Mouse (Mus musculus) pancreas, adult 10 weeks (tissue): ENCODE measurements around the gene Grem1. TPM values are rescaled to one million over a fixed set of nuclear protein-coding genes. Genes with fewer than 3 reads are reported as not detected.

Source experiments
- polyA plus RNA-seq: library from polyadenylated mRNA; stranded (reverse); fragments of 350-450 nt; fragmentation: Illumina TruSeq; extraction: RNeasy Lipid Tissue Mini Kit (QIAGEN cat#74804); gene quantifications from one replicate; pipeline ENCODE4 v1.2.3, GENCODE M21; 2015; ENCODE audit warnings: low read depth, low replicate concordance; ENCODE audit not compliant: insufficient read depth

The Grem1 gene
- 0.18 TPM for polyA plus RNA-seq

DNA sequence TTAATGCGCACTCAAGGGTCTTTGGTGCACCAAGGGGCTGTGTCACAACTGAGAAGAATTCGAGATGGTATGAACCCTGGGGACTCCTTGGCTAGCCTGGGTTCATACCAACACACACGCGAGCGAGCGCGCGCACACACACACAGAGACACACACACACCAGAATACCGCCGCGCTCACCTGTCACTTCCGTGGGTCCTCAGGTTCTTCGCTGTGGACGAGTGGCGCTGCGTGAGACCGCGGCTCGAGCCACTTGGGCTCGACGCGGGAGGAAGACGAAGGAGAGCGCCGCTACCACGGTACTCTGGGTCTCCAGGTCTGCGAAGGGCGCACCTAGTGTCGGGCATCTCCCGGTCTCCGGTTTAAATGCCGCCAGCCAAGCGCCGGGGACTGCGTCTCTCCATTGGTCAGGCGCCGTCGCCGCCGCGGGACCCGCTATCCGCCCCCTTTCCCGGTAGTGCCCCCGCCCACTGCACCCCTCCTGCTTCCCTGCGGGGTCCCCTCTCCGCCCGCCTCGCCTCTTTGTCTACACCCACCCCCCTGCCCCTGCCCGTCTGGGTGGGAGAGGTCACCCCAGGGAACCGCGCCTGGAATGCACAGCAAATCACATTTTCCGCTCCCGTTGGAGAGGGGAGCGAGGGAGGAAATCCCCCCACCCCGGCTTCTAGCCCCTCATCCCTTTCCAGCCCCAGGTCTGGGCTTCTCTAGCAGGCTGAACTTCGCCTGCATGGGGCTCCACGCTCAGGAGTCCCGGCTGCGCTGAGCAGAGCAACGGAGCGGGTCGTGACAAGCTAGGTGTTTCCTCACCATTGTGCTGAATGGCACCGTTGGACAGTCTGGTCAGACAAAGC is at the start of gene Grem1:
TSS of gene Grem1 (minus strand) at position 336 of the 851 bp plus-strand sequence.

Other genes with a start within 250 kb of the Grem1 start
- 33.6 TPM for gene Scg5, start 70.5 kb upstream of the Grem1 start, polyA plus RNA-seq
- gene Arhgap11a, start 90.0 kb upstream of the Grem1 start, polyA plus RNA-seq: 0.37 TPM